Mouse (Mus musculus) liver, adult 2 months (tissue): ENCODE data around the gene Cpsf6. TPM values are rescaled to one million over a fixed set of nuclear protein-coding genes. Genes with fewer than 3 reads are reported as not detected.

Experiments used
- DNase-seq: peaks from one replicate; pipeline ENCODE4 v3.0.0-alpha.2; 2011; ENCODE audit warnings: low read depth, low spot score; ENCODE audit errors: extremely low read depth
- H3K27ac ChIP-seq: fragments of 200-500 bp; replicated peaks from 2 replicates; pipeline ENCODE4 v1.5.1; 2012; ENCODE audit warnings: low read depth, mild to moderate bottlenecking, control low read depth, inconsistent platforms, low read length; ENCODE audit not compliant: insufficient read depth
- H3K27me3 ChIP-seq: fragments of 200-500 bp; 2 replicates; pipeline ENCODE4 v1.6.1; 2012; ENCODE audit warnings: mild to moderate bottlenecking, moderate library complexity, low read length, inconsistent platforms; ENCODE audit not compliant: control insufficient read depth, insufficient read depth
- H3K36me3 ChIP-seq: fragments of 200-500 bp; 2 replicates; pipeline ENCODE4 v1.6.1; 2012; ENCODE audit warnings: low read length, inconsistent platforms; ENCODE audit not compliant: control insufficient read depth, insufficient read depth
- H3K4me1 ChIP-seq: fragments of 200-500 bp; 2 replicates; pipeline ENCODE4 v1.6.1; 2011; ENCODE audit warnings: low read length; ENCODE audit not compliant: control insufficient read depth, insufficient read depth
- H3K4me3 ChIP-seq: fragments of 200-500 bp; 2 replicates; pipeline ENCODE4 v1.5.1; 2011; ENCODE audit warnings: low read depth, mild to moderate bottlenecking, control low read depth, low read length, moderate library complexity; ENCODE audit not compliant: insufficient read depth
- H3K79me2 ChIP-seq: fragments of 200-500 bp; 2 replicates; pipeline ENCODE4 v1.6.1; 2012; ENCODE audit warnings: inconsistent platforms, mild to moderate bottlenecking, low read length, moderate library complexity; ENCODE audit not compliant: control insufficient read depth, insufficient read depth
- H3K9ac ChIP-seq: fragments of 200-500 bp; 2 replicates; pipeline ENCODE4 v1.6.1; 2012; ENCODE audit warnings: low read depth, mild to moderate bottlenecking, control low read depth, inconsistent platforms, low read length
- CTCF ChIP-seq: fragments of 200-500 bp; IDR thresholded peaks from 2 replicates; pipeline ENCODE4 v1.5.1; 2011; ENCODE audit warnings: low read depth, low read length, control low read depth
- POLR2A ChIP-seq: fragments of 200-500 bp; IDR thresholded peaks from 2 replicates; pipeline ENCODE4 v1.6.1; 2011; ENCODE audit warnings: low read length, control low read depth; ENCODE audit not compliant: insufficient read depth; ENCODE audit errors: extremely low read depth
- WGBS: fragments of 180-500 bp; shearing (Covaris S2); methylation state at CpG from one replicate; pipeline ENCODE4 v1.1.7; 2018; 5-methylcytosine and 5-hydroxymethylcytosine counted together
- polyA plus RNA-seq: library from polyadenylated mRNA; depleted of rRNA; stranded (reverse); fragments of >200 nt; gene quantifications from 2 replicates; pipeline ENCODE4 v1.2.3, GENCODE M21; 2012
- total RNA-seq: library from RNA; depleted of rRNA; stranded (reverse); fragments of >200 nt; gene quantifications from 2 replicates; pipeline ENCODE4 v1.2.3, GENCODE M21; 2014

The Cpsf6 gene
- total and polyA plus RNA-seq, 2 experiments = 23.7 to 32.8 TPM

- H3K27ac ChIP-seq = no peak overlapping the region
- no peak for TF ChIP-seq POLR2A
- TF ChIP-seq CTCF = no peak
- H3K9ac ChIP-seq = no peak overlapping the region
- DNase-seq = no peak
- no peak overlapping the region for H3K4me3 ChIP-seq
- H3K36me3 ChIP-seq = no peaks in the 10 kb centered on the region
- no peaks in the 10 kb centered on the region for H3K27me3 ChIP-seq
- H3K79me2 ChIP-seq = no peaks in the 10 kb centered on the region
- no peaks in the 10 kb centered on the region for H3K4me1 ChIP-seq
- 76% methylated on average over 2 of the region's 2 CpGs for WGBS
These were observed 66.7 kb downstream of the Cpsf6 start for GRCm38 (mm10) chr10:117313133-117313532.

- WGBS = 80% methylated on average over 8 of the region's 8 CpGs
- no peak for DNase-seq
- Histone ChIP-seq H3K27me3 (no peaks in the 10 kb centered on the region), H3K9ac (no peak overlapping the region), H3K27ac (no peak overlapping the region), H3K79me2 (no peaks in the 10 kb centered on the region), H3K36me3 (no peaks in the 10 kb centered on the region), H3K4me1 (no peaks in the 10 kb centered on the region), H3K4me3 (no peak overlapping the region)
- no peak for TF ChIP-seq POLR2A
- no peak for TF ChIP-seq CTCF
These were observed 67.6 kb downstream of the Cpsf6 start for GRCm38 (mm10) chr10:117312168-117312567.

- H3K4me1 ChIP-seq = no peaks in the 10 kb centered on the region
- H3K79me2 ChIP-seq = no peaks in the 10 kb centered on the region
- WGBS = 89% methylated on average over 5 of the region's 5 CpGs
- H3K27me3 ChIP-seq = no peaks in the 10 kb centered on the region
- H3K9ac ChIP-seq = no peak overlapping the region
- H3K36me3 ChIP-seq = no peaks in the 10 kb centered on the region
- H3K4me3 ChIP-seq = no peak overlapping the region
- TF ChIP-seq POLR2A = no peak
- no peak for TF ChIP-seq CTCF
- no peak overlapping the region for H3K27ac ChIP-seq
- no peak for DNase-seq
These were observed 75.4 kb downstream of the Cpsf6 start for GRCm38 (mm10) chr10:117304371-117304770.

GRCm38 (mm10) chr10:117301688-117302087, 78.1 kb downstream of the Cpsf6 start:
- TF ChIP-seq POLR2A (no peak), CTCF (no peak)
- no peaks in the 10 kb centered on the region for H3K27me3 ChIP-seq
- H3K4me1 ChIP-seq = no peaks in the 10 kb centered on the region
- H3K4me3 ChIP-seq = no peak overlapping the region
- no peaks in the 10 kb centered on the region for H3K36me3 ChIP-seq
- no peak overlapping the region for H3K27ac ChIP-seq
- 75% methylated on average over 1 of the region's 1 CpGs for whole genome bisulfite sequencing
- peak; percentile 50 for DNase-seq
- no peak overlapping the region for H3K9ac ChIP-seq
- no peaks in the 10 kb centered on the region for H3K79me2 ChIP-seq

- H3K79me2 ChIP-seq = no peaks in the 10 kb centered on the region
- H3K27ac ChIP-seq = no peak overlapping the region
- no peaks in the 10 kb centered on the region for H3K27me3 ChIP-seq
- H3K4me1 ChIP-seq = no peaks in the 10 kb centered on the region
- no peaks in the 10 kb centered on the region for H3K36me3 ChIP-seq
- DNase-seq = no peak
- TF ChIP-seq CTCF (no peak), POLR2A (no peak)
- H3K9ac ChIP-seq = no peak overlapping the region
- H3K4me3 ChIP-seq = no peak overlapping the region
- WGBS = 78% methylated on average over 5 of the region's 5 CpGs
These were observed 79.8 kb downstream of the Cpsf6 start for GRCm38 (mm10) chr10:117299901-117300520.

GRCm38 (mm10) chr10:117299106-117299505, 80.7 kb downstream of the Cpsf6 start:
- Histone ChIP-seq H3K27ac (no peak overlapping the region), H3K4me1 (no peaks in the 10 kb centered on the region), H3K27me3 (no peaks in the 10 kb centered on the region), H3K36me3 (no peaks in the 10 kb centered on the region), H3K4me3 (no peak overlapping the region), H3K79me2 (no peaks in the 10 kb centered on the region), H3K9ac (no peak overlapping the region)
- TF ChIP-seq CTCF (no peak), POLR2A (no peak)
- 88% methylated on average over 4 of the region's 4 CpGs for WGBS
- no peak for DNase-seq
